Mouse (Mus musculus): ENCODE measurements around the gene Dst.

The Dst gene

GRCm38 (mm10) chr1:33931791-33932190 lies 23.8 kb downstream of the Dst start:
- no peak for DNase-seq (ENCODE audit: low spot score)

GRCm38 (mm10) chr1:33932196-33932595 lies 24.2 kb downstream of the Dst start:
- no peak for DNase-seq (ENCODE audit: low spot score)

GRCm38 (mm10) chr1:33932845-33933499 lies 24.9 kb downstream of the Dst start:
- no peak for DNase-seq (ENCODE audit: low spot score)

GRCm38 (mm10) chr1:33935946-33936345 lies 27.9 kb downstream of the Dst start:
- DNase-seq (ENCODE audit: low spot score), result no peak

- DNase-seq (ENCODE audit: low spot score), result no peak
Observed at GRCm38 (mm10) chr1:33939828-33940227, 31.8 kb downstream of the Dst start.

- no peak for DNase-seq (ENCODE audit: low spot score)
Observed at GRCm38 (mm10) chr1:33940364-33940928, 32.4 kb downstream of the Dst start.

- no peak for DNase-seq (ENCODE audit: low spot score)
Observed at GRCm38 (mm10) chr1:33942638-33943037, 34.6 kb downstream of the Dst start.

GRCm38 (mm10) chr1:33943943-33944342 lies 35.9 kb downstream of the Dst start:
- DNase-seq (ENCODE audit: low spot score), result no peak

- DNase-seq (ENCODE audit: low spot score), result no peak
Observed at GRCm38 (mm10) chr1:33944977-33945750, 37.1 kb downstream of the Dst start.

- DNase-seq (ENCODE audit: low spot score), result no peak
Observed at GRCm38 (mm10) chr1:33945756-33946155, 37.7 kb downstream of the Dst start.

- DNase-seq (ENCODE audit: low spot score), result no peak
Observed at GRCm38 (mm10) chr1:33946601-33947395, 38.8 kb downstream of the Dst start.

GRCm38 (mm10) chr1:33947838-33948237 lies 39.8 kb downstream of the Dst start:
- no peak for DNase-seq (ENCODE audit: low spot score)

GRCm38 (mm10) chr1:33948511-33948910 lies 40.5 kb downstream of the Dst start:
- no peak for DNase-seq (ENCODE audit: low spot score)

GRCm38 (mm10) chr1:33955626-33956025 lies 47.6 kb downstream of the Dst start:
- DNase-seq (ENCODE audit: low spot score), result no peak

GRCm38 (mm10) chr1:33960439-33960838 lies 52.4 kb downstream of the Dst start:
- no peak for DNase-seq (ENCODE audit: low spot score)

- no peak for DNase-seq (ENCODE audit: low spot score)
Observed at GRCm38 (mm10) chr1:33964643-33965042, 56.6 kb downstream of the Dst start.

- no peak for DNase-seq (ENCODE audit: low spot score)
Observed at GRCm38 (mm10) chr1:33965824-33966223, 57.8 kb downstream of the Dst start.

- DNase-seq (ENCODE audit: low spot score), result no peak
Observed at GRCm38 (mm10) chr1:33966328-33966727, 58.3 kb downstream of the Dst start.

GRCm38 (mm10) chr1:33967206-33967605 lies 59.2 kb downstream of the Dst start:
- DNase-seq (ENCODE audit: low spot score), result no peak

GRCm38 (mm10) chr1:33969910-33970309 lies 61.9 kb downstream of the Dst start:
- DNase-seq (ENCODE audit: low spot score), result no peak

GRCm38 (mm10) chr1:33974401-33974800 lies 66.4 kb downstream of the Dst start:
- DNase-seq (ENCODE audit: low spot score), result no peak

GRCm38 (mm10) chr1:33975333-33975732 lies 67.3 kb downstream of the Dst start:
- DNase-seq (ENCODE audit: low spot score), result no peak
